Mouse (Mus musculus) small intestine, adult 2 months (tissue): ENCODE measurements at regions not wholly inside any gene's neighbourhood (a gene's known extent, or its start where the extent isn't known, plus 50 kb on each side); places are given as distances from the start of the nearest gene placed in this dataset.

Source experiments
- CTCF ChIP-seq: fragments of 200-500 bp; IDR thresholded peaks from 2 replicates; pipeline ENCODE4 v1.5.1; 2012; ENCODE audit warnings: low read depth, mild to moderate bottlenecking, control low read depth, inconsistent platforms, low read length, moderate library complexity, mixed read lengths; ENCODE audit not compliant: insufficient replicate concordance, insufficient read length; ENCODE audit errors: extremely low read depth
- POLR2A ChIP-seq: fragments of 200-500 bp; IDR thresholded peaks from 2 replicates; pipeline ENCODE4 v1.6.1; 2012; ENCODE audit warnings: low read depth, mild to moderate bottlenecking, control low read depth, inconsistent platforms, low read length, moderate library complexity

- TF ChIP-seq POLR2A (no peak), CTCF (no peak)
Observed at GRCm38 (mm10) chr3:52576703-52577244, 308.6 kb downstream of the Foxo1 start.
